Mouse (Mus musculus): ENCODE measurements around the gene Mob3b. TPM values are rescaled to one million over a fixed set of nuclear protein-coding genes. Genes with fewer than 3 reads are reported as not detected.

Mob3b gene
- total RNA-seq (2021), result 1 to 10 TPM in 1 of 2 experiments, under 1 TPM in 1; 0.96 to 1.2 TPM

DNA sequence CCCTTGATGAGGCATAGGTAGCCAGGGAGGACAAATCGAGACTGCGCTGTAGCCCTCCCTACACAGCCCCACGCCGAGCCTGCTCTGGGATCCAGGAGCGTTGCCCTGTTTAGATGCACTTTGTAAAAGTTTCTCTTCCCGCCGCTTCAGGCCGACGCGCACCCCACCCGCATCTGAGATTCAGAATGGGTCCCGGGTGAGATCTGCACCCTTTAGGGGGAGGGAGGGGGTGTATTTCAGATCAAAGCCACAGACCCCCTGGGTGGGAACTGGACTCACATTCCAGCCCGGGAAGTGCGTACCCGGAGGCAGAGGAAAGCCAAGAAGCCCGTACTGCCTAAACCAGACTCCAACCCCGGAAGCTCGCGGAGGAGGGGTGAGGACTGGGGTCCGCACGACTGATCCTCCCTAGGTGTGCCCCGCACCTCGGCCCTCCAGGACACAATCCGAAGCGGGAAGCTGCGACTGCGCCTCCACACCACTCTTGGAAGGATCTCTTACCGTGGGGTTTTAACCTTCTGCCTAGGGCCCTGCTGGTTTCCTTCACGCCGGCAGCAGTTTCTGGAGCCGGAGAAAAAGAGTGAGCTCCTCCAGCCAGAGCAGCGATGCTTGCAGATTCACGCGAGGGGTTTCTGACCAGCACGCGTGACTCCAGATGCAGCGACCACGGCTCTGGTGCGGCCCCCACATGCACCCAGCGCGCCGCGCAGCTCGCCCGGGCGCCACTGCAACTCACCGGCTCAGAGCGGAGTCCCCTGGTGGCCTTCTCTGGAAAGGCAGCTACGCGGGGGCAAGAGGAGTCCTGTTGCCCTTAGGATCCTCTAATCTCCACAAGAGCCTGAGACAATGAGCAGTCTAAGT is at the start of gene Mob3b:
Gene Mob3b (minus strand): TSS at position 734 of the 861 bp plus-strand sequence.
- intact Hi-C loops (cut with DNase I), result loop anchor here (1.0 to 5.0 kb wide), 2 partner anchors 180 to 199 kb away; no protein-coding TSS in a partner anchor
- peak; percentile 90 to 91 for DNase-seq

DNA sequence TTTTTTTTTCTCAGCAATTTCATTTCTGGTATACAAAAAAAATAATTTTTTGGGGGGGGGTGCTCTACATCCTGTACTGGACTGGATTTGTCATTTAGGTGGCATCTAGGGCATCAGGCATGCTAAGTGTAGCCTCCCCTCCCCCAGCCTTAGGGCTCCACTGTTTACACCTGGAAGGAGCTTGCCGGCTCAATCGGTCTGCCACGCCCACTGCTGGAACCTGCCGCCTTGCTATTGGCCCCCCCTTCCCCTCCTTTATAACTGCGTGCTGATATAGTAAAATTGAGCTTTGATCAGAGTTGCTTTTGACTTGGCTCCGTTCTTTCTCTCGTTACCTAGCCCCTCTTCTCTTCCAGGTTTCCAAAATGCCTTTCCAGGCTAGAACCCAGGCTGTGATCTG is 47.4 kb upstream of the Mob3b start:
- intact Hi-C loops (cut with DNase I), result no loop called here
- DNase-seq, result no peak

- intact Hi-C loops (cut with DNase I), result no loop called here
- DNase-seq, result no peak
These were observed 46.4 kb upstream of the Mob3b start for GRCm38 (mm10) chr4:35203724-35204123.

GRCm38 (mm10) chr4:35201700-35202099 is 44.4 kb upstream of the Mob3b start:
- intact Hi-C loops (cut with DNase I), result no loop called here
- no peak for DNase-seq

DNA sequence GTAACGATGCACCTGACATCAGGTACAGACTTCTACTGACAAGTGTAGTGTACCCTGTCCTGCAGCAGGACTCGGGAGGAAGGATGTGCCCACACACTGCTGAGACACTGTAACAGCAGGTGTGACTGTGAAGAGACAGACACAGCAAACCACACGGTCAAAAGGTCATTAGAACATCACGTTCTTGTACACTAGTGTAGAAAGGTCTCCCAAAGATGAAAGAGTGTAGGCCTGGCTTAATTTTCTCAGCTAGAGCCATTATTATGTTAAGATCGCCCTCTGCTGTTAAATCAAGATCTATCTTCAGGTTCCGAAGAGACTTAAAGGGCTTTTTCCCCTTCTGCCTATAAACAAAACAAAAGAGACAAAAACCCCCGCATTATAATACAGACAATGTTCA is 35.4 kb upstream of the Mob3b start:
- intact Hi-C loops (cut with DNase I), result loop anchor here (1.0 kb wide), 1 partner anchor 234 kb away; no protein-coding TSS in a partner anchor
- peak in 1 of 2 experiments; percentile 9 for DNase-seq

DNA sequence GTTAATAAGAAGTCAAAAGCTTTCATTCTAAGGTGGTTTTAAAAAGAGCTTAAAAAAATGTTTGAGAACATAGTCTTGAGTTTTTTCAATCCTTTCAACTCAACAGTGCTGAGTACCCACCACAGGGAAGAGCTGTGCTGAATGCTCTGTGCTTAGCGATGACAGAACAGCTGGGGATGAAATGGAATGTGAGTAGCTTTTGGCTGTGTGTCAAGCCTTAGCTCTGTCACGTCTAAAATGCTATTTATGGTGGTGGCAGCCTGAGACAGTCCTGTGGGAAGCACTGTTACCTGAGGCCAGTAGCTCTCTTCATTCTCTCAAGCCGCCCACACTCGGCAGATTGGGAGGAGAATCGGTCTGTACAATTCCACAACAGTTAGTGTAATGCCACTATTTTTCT is 32.5 kb upstream of the Mob3b start:
- intact Hi-C loops (cut with DNase I), result no loop called here
- DNase-seq, result peak; percentile 9 to 13

GRCm38 (mm10) chr4:35187617-35188326 is 30.5 kb upstream of the Mob3b start:
- intact Hi-C loops (cut with DNase I), result no loop called here
- DNase-seq, result no peak

DNA sequence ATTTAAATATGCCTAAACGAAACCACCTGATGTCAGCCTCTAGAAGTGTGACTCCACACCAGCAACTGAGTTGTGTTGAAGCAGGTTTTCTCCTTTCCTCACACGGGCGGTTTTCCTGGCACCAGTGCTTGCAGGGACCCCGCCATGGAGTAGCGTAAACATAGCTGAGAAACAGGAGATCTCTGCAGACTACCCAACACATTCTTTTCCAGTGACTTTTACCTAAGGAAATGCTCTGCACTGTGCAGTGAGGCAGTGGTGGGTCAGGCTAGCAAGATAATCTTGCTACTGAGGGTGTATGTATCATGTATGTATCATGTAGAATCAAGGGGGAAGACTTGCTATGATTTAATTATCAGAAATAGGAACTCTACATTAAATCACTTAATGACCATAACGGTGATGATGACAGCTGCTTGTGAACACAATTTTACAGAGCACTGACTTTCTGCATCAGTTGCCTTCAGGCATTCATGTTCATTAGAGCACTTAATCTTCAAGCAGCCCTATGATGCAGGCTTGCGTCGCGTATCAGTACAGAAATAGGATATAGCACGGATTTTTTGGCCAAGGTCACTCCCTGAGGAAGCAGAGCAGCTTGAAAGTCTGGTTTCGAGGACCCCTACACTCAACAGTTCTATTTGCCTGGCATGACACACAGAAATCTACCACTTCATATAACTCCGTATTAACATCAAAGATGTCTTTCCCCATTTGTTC is 20.8 kb upstream of the Mob3b start:
- DNase-seq, result no peak
- intact Hi-C loops (cut with DNase I), result no loop called here

- no peak for DNase-seq
- intact Hi-C loops (cut with DNase I), result no loop called here
These were observed 18.3 kb upstream of the Mob3b start for GRCm38 (mm10) chr4:35175566-35175965.

DNA sequence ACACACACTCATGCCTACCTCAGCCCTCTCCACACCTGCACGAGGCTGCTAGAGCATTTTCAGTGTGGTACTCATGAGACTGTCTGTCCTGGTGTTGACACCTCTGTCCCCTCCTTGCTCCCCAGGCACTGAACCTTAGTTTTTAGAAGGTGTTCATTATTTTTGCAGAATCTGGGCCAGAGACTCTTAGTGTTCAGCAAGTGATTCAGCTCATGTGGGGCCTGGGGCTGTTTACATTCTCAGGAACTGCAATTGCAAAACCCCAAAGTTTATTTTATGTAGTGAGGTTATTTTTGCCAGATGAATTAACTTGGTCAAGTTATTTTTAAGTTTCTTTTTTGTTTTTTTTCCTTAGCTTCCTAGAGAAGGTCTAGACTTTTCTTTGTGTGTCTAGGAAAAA is 16.3 kb upstream of the Mob3b start:
- intact Hi-C loops (cut with DNase I), result no loop called here
- no peak for DNase-seq

DNA sequence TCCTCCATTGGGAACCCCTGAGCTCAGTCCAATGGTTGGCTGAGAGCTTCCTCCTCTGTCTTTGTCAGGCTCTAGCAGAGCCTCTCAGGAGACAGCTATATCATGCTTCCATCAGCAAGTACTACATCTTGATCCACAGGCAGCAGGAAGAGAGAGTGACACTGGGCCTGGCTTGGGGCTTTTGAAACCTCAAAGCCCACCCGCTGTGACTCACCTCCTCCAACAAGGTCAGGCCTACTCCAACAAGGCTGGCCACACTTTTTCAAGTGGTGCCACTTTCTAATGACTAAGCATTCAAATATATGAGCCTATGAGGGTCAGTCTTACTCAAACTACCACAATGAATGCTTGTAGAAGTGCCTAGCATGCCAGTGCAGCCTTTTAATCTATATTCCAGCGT is 15.2 kb upstream of the Mob3b start:
- no peak for DNase-seq
- intact Hi-C loops (cut with DNase I), result no loop called here

- intact Hi-C loops (cut with DNase I), result no loop called here
- DNase-seq, result no peak
These were observed 12.4 kb upstream of the Mob3b start for GRCm38 (mm10) chr4:35169571-35170125.

DNA sequence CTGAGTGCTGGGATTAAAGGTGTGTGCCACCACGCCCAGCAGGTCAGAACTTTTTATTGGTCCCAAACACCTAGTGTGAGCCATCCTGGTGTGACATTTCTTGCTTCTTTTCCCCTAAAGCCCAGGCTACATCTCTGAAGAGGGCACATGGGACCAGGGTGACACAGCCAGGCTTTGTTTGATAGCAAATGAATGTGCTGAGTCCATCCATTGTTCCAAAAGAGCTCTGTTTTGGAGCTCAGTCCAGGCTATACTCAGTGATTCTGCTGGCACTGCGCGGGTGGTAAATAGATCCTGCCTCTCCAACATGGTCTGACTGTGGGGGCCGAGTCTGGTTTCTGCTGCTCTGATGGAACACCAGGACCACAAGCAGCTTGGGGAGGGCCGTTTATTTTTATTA is 10.6 kb upstream of the Mob3b start:
- no peak for DNase-seq
- intact Hi-C loops (cut with DNase I), result no loop called here

GRCm38 (mm10) chr4:35165947-35166346 is 8.7 kb upstream of the Mob3b start:
- intact Hi-C loops (cut with DNase I), result no loop called here
- DNase-seq, result no peak

DNA sequence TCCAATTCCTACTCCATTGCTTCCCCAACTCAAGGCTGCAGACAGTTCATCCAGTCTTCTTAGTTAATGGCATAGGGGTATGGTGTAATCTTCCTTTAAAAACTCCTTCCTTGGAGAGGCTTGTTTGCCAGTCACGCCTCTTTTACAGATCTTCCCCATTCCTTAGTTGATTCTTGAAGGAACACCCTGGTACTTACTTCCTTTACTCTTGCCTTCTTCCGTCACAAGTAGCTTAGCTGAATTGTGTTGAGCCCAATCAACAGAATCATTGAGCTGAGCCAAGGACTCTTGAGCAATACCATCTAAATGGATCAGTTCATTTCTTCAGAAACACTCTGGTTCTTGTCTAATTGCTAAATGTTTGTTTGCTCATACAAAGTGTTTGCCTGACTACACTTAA is 8.0 kb upstream of the Mob3b start:
- intact Hi-C loops (cut with DNase I), result no loop called here
- DNase-seq, result no peak

GRCm38 (mm10) chr4:35157815-35158214 is 531 bp upstream of the Mob3b start:
- intact Hi-C loops (cut with DNase I), result loop anchor here (1.0 to 5.0 kb wide), 2 partner anchors 181 to 200 kb away; no protein-coding TSS in a partner anchor
- no peak for DNase-seq

DNA sequence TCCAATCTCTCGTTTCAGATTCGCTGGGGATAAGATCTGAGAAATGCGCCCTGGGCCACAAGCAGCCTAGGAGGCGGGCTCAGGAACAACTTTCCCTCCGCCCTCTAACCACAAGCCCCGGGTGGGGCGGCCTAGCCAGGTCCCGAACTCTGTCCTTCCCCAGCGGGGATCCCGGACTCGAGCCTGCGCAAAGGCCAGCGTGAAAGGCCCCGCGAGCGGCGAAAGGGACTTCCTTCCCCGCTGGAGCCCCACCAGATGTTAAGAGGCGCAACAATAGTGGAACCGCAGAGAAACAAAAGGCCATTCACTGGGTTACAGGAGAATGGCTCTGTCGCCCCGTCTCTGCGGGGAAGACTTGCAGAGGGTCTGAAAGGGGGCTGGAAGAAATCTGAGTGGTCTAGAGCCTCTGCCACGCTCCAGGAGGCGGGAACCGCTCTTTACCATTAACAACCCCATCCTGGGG is 1.1 kb downstream of the Mob3b start:
- peak; percentile 51 to 53 for DNase-seq
- intact Hi-C loops (cut with DNase I), result loop anchor here (5.0 kb wide), 1 partner anchor 179 kb away; no protein-coding TSS in a partner anchor

- intact Hi-C loops (cut with DNase I), result loop anchor here (5.0 kb wide), 1 partner anchor 178 kb away; no protein-coding TSS in a partner anchor
- DNase-seq, result peak; percentile 19 to 33
These were observed 2.0 kb downstream of the Mob3b start for GRCm38 (mm10) chr4:35155132-35155922.

- intact Hi-C loops (cut with DNase I), result no loop called here
These were observed 3.2 kb downstream of the Mob3b start for GRCm38 (mm10) chr4:35154051-35154450.

GRCm38 (mm10) chr4:35151756-35152155 is 5.5 kb downstream of the Mob3b start, which contains the start of gene Ifnk:
Gene Ifnk (plus strand): TSS chr4:35152056.
- intact Hi-C loops (cut with DNase I), result no loop called here
- DNase-seq, result no peak

More at GRCm38 (mm10) chr4:35154051-35154450, 3.2 kb downstream of the Mob3b start:
- DNase-seq, result no peak

Data from heart, postnatal 10 days (tissue).